Mouse (Mus musculus) stomach, embryonic 16.5 days (tissue): ENCODE data around the gene Tbk1. TPM values are rescaled to one million over a fixed set of nuclear protein-coding genes. Genes with fewer than 3 reads are reported as not detected.
A peak's percentile ranks its signal among the peaks of the same experiment; 100 is the strongest.

Experiments used
- ATAC-seq: fragments of 200-750 bp; cut with Nextera tagmentation; 2 replicates; pipeline ENCODE4 v1.8.0; 2017; ENCODE audit warnings: moderate number of reproducible peaks, moderate TSS enrichment; ENCODE audit not compliant: insufficient read depth, low FRiP score
- H3K27ac ChIP-seq: fragments of 300-500 bp; sonication (generic); 2 replicates; pipeline ENCODE4 v1.5.1; 2014; ENCODE audit warnings: low read length
- H3K27me3 ChIP-seq: fragments of 300-500 bp; sonication (generic); 2 replicates; pipeline ENCODE4 v1.6.1; 2014; ENCODE audit warnings: low read length, control low read depth, mixed read lengths; ENCODE audit not compliant: control insufficient read depth, insufficient read depth
- H3K36me3 ChIP-seq: fragments of 300-500 bp; sonication (generic); 2 replicates; pipeline ENCODE4 v1.6.1; 2014; ENCODE audit warnings: low read length; ENCODE audit not compliant: control insufficient read depth, insufficient read depth
- H3K4me1 ChIP-seq: fragments of 300-500 bp; sonication (generic); 2 replicates; pipeline ENCODE4 v1.6.1; 2014; ENCODE audit warnings: low read length, control low read depth, mixed read lengths; ENCODE audit not compliant: control insufficient read depth, insufficient read depth
- H3K4me2 ChIP-seq: fragments of 300-500 bp; sonication (generic); 2 replicates; pipeline ENCODE4 v1.6.1; 2014; ENCODE audit warnings: low read depth, low read length, mixed read lengths
- H3K4me3 ChIP-seq: fragments of 300-500 bp; sonication (generic); replicated peaks from 2 replicates; pipeline ENCODE4 v1.5.1; 2014; ENCODE audit warnings: mild to moderate bottlenecking, low read length
- H3K9ac ChIP-seq: fragments of 300-500 bp; sonication (generic); 2 replicates; pipeline ENCODE4 v1.6.1; 2014; ENCODE audit warnings: low read length
- H3K9me3 ChIP-seq: fragments of 300-500 bp; sonication (generic); replicated peaks from 2 replicates; pipeline ENCODE4 v1.6.1; 2016; ENCODE audit warnings: low read length, control low read depth; ENCODE audit not compliant: control insufficient read depth
- WGBS: fragments of 180-500 bp; shearing (Covaris S2); extraction: QIAGEN DNeasy Blood & Tissue Kit; methylation state at CpG from one replicate; pipeline ENCODE4 v1.1.7; 2014; 5-methylcytosine and 5-hydroxymethylcytosine counted together
- polyA plus RNA-seq: library from polyadenylated mRNA; unstranded; fragments of >200 nt; fragmentation: Nextera tagmentation; extraction: Ambion mirVana; gene quantifications from 2 replicates; pipeline ENCODE4 v1.2.1, GENCODE M21; 2015

The Tbk1 gene
- polyA plus RNA-seq, 1 experiment from 2014 or later = 36.7 TPM

DNA sequence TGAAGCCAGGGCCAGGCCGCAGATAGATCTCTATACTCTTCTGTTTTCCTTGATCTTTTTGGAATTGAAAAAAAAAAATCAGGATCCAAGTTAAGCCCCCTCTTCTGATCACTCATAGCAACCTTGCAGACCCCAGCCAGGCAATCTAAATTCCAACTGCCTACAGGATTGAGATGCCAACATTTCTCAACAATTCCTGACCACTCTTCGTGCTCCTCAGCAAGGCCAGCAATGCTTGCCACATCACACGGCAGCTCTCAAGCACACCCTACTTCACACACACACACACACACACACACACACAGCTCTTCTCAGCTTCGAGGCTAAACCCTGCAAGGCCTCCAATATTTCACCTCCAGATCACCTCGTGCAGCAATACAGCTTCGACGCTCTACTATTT is 37.1 kb upstream of the Tbk1 start:
- Histone ChIP-seq H3K9me3 (no peaks in the 10 kb centered on the region), H3K4me2 (no peak overlapping the region), H3K4me1 (peaks cover 12% of the 10 kb centered on the region), H3K27ac (no peak overlapping the region), H3K36me3 (peaks cover 8% of the 10 kb centered on the region), H3K4me3 (no peak overlapping the region), H3K27me3 (no peaks in the 10 kb centered on the region), H3K9ac (no peak overlapping the region)
- 70% methylated on average over 7 of the region's 7 CpGs for WGBS
- ATAC-seq = no peak

GRCm38 (mm10) chr10:121622431-121622830 is 35.8 kb upstream of the Tbk1 start:
- Histone ChIP-seq H3K27me3 (no peaks in the 10 kb centered on the region), H3K4me2 (no peak overlapping the region), H3K4me3 (no peak overlapping the region), H3K9me3 (no peaks in the 10 kb centered on the region), H3K4me1 (peaks cover 12% of the 10 kb centered on the region), H3K27ac (no peak overlapping the region), H3K9ac (no peak overlapping the region), H3K36me3 (peaks cover 10% of the 10 kb centered on the region)
- no peak for ATAC-seq
- 78% methylated on average over 6 of the region's 6 CpGs for WGBS

DNA sequence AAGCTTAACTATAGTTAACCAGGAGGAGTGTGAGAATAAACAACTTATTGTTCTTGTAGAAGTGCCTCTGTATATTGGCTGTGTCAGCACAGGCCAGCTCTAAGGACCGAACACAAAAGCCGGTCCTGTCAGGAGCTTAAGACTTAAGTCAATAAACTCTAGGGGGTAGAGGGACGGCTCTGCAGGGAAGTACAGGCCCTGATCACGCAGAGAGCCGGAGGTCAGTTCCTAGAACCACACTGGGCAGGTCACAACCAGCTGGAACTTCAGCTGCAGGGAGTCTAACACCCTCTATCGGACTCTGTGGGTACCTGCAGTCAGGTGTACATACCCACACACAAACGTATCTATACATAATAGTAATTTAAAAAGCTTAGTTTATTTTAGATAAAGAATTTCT is 29.3 kb upstream of the Tbk1 start:
- no peaks in the 10 kb centered on the region for H3K9me3 ChIP-seq
- no peak overlapping the region for H3K9ac ChIP-seq
- ATAC-seq = peak; percentile 63; the same call in 1 of the 2 replicates
- no peak overlapping the region; the same call in 1 of the 2 replicates for H3K27ac ChIP-seq
- H3K4me2 ChIP-seq = no peak overlapping the region
- H3K4me1 ChIP-seq = no peaks in the 10 kb centered on the region
- 59% methylated on average over 7 of the region's 7 CpGs for WGBS
- H3K27me3 ChIP-seq = no peaks in the 10 kb centered on the region
- H3K36me3 ChIP-seq = peaks cover 43% of the 10 kb centered on the region
- H3K4me3 ChIP-seq = no peak overlapping the region

- no peak overlapping the region for H3K9ac ChIP-seq
- H3K4me1 ChIP-seq = no peaks in the 10 kb centered on the region
- ATAC-seq = peak; percentile 88
- H3K36me3 ChIP-seq = peaks cover 44% of the 10 kb centered on the region
- peak overlapping the region; percentile 13; the same call in 1 of the 2 replicates for H3K4me2 ChIP-seq
- 70% methylated on average over 13 of the region's 13 CpGs for WGBS
- peak overlapping the region; percentile 19 for H3K27ac ChIP-seq
- H3K27me3 ChIP-seq = no peaks in the 10 kb centered on the region
- no peak overlapping the region for H3K4me3 ChIP-seq
- H3K9me3 ChIP-seq = no peaks in the 10 kb centered on the region
Measured at GRCm38 (mm10) chr10:121615146-121615870, 28.7 kb upstream of the Tbk1 start.

- WGBS = 86% methylated on average over 13 of the region's 13 CpGs
- H3K4me1 ChIP-seq = no peaks in the 10 kb centered on the region
- no peaks in the 10 kb centered on the region for H3K27me3 ChIP-seq
- no peak overlapping the region for H3K9ac ChIP-seq
- no peaks in the 10 kb centered on the region for H3K9me3 ChIP-seq
- H3K27ac ChIP-seq = no peak overlapping the region
- ATAC-seq = no peak
- H3K4me2 ChIP-seq = no peak overlapping the region
- H3K36me3 ChIP-seq = peaks cover 54% of the 10 kb centered on the region
- no peak overlapping the region for H3K4me3 ChIP-seq
Measured at GRCm38 (mm10) chr10:121613570-121613969, 27.0 kb upstream of the Tbk1 start.

DNA sequence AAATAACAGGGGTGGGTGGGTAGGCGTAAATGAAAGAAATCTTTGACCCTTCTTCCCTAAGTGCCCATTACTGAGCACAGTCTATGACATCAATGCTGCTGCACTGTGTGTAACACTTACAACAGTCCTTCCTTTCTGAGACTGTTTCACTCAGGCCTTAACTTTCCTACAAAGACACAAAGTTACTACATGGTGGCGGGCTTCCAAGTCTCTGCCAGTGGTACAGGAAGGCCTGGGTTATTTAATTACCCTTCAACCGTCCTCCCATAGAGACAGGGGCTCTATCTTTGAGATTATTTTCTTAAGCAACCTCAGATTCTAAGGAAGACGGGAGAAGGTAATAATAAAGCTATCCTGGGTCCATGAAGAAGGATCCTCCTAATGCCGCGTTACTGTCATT is 25.9 kb upstream of the Tbk1 start:
- H3K27ac ChIP-seq = no peak overlapping the region
- H3K4me1 ChIP-seq = no peaks in the 10 kb centered on the region
- H3K4me3 ChIP-seq = no peak overlapping the region
- no peak overlapping the region for H3K4me2 ChIP-seq
- no peaks in the 10 kb centered on the region for H3K9me3 ChIP-seq
- 86% methylated on average over 6 of the region's 6 CpGs for WGBS
- no peak for ATAC-seq
- H3K27me3 ChIP-seq = no peaks in the 10 kb centered on the region
- H3K36me3 ChIP-seq = peaks cover 63% of the 10 kb centered on the region
- H3K9ac ChIP-seq = no peak overlapping the region

DNA sequence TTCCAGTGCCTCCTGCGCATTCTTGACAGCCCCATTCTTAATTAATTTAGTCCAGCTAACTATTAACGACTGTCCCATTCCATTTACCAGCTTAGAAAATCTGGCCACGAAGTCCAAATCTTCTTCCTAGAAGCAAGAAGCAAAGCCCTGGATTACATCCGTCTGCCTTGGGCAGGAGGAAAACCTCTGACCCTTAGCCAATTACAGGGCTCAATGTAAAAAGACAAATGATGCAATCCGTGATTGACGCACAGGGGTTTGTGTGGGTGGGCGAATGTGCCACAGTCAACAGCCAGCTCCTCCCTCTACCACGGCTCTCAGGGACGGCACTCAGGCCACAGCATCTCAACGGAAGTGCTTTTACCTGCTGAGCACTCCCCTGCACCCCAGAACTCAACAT is 25.0 kb upstream of the Tbk1 start:
- H3K27ac ChIP-seq = no peak overlapping the region
- H3K9ac ChIP-seq = no peak overlapping the region
- WGBS = 79% methylated on average over 9 of the region's 10 CpGs
- no peak for ATAC-seq
- H3K36me3 ChIP-seq = peaks cover 63% of the 10 kb centered on the region
- no peaks in the 10 kb centered on the region for H3K27me3 ChIP-seq
- H3K9me3 ChIP-seq = no peaks in the 10 kb centered on the region
- no peak overlapping the region for H3K4me3 ChIP-seq
- H3K4me2 ChIP-seq = no peak overlapping the region
- no peaks in the 10 kb centered on the region for H3K4me1 ChIP-seq

DNA sequence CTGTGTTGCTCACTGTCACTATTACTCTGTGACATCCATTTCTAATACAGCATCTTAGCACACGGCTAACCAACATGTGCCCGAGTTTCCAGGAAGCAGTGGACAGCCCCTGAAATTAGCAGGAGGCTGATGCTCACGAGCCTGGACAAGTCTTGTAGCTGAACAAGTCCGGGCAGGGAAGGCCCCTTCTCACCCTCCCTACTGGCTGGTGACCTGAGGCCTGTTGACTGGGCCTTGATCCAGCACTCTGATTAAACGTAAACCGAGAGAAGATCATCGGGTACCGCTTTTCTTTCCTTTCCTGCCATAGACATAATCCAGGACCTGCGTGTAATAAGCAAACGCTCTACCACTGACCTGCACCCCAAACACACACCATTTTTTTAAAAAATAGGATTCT is 21.6 kb upstream of the Tbk1 start:
- H3K9ac ChIP-seq = no peak overlapping the region
- peaks cover 63% of the 10 kb centered on the region for H3K36me3 ChIP-seq
- H3K27ac ChIP-seq = no peak overlapping the region
- no peak overlapping the region for H3K4me3 ChIP-seq
- no peaks in the 10 kb centered on the region for H3K27me3 ChIP-seq
- H3K4me2 ChIP-seq = no peak overlapping the region
- 81% methylated on average over 10 of the region's 10 CpGs for WGBS
- ATAC-seq = peak; percentile 37; the same call in 1 of the 2 replicates
- H3K4me1 ChIP-seq = no peaks in the 10 kb centered on the region
- no peaks in the 10 kb centered on the region for H3K9me3 ChIP-seq

DNA sequence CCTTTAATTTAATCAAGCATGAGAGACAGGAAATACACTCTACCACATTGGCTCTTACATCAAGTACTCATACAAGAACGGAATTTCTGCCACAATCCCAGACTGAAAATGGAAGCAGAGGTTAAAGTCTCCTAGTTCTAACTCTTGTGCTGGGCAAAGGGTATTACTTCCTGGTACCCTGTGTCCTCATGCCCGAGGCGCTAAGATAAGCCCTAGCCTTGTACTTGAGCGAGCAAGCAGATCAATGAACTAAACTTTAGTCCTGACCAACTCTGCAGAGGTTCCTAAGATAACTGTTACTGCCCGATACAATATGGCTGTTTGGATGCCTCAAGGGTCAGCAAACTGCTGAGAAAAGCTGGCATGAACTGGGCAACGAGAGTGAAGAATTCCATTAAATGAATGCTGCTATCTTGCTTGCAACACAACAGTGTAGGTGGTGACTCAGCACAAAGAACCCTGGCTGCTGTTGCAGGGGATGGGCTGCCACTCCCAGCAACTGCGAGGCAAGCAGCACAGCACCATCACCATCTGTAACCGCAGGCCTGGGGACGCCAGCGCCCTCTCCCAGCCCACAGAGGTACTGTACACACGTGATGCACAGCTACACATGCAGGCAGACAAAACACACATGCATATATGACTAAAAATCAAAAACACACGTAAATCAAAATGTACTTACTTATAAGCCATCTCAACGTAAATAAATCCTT is 18.2 kb upstream of the Tbk1 start:
- no peak overlapping the region for H3K4me3 ChIP-seq
- H3K9me3 ChIP-seq = no peaks in the 10 kb centered on the region
- no peak overlapping the region for H3K27ac ChIP-seq
- no peak overlapping the region for H3K9ac ChIP-seq
- no peak for ATAC-seq
- H3K36me3 ChIP-seq = peaks cover 57% of the 10 kb centered on the region
- 86% methylated on average over 13 of the region's 13 CpGs for WGBS
- no peak overlapping the region for H3K4me2 ChIP-seq
- no peaks in the 10 kb centered on the region for H3K27me3 ChIP-seq
- no peaks in the 10 kb centered on the region for H3K4me1 ChIP-seq
